Mouse (Mus musculus) cerebellum, adult 2 months (tissue): ENCODE results near the gene Rgs16.

Source experiments
- CTCF ChIP-seq: fragments of 200-500 bp; IDR thresholded peaks from 2 replicates; pipeline ENCODE4 v1.5.1; 2011; ENCODE audit warnings: low read depth, mild to moderate bottlenecking, control low read depth, low read length, moderate library complexity, borderline replicate concordance; ENCODE audit not compliant: insufficient read depth
- POLR2A ChIP-seq: fragments of 200-500 bp; IDR thresholded peaks from 2 replicates; pipeline ENCODE4 v1.6.1; 2011; ENCODE audit warnings: low read length, control low read depth, borderline replicate concordance; ENCODE audit not compliant: insufficient read depth

GRCm38 (mm10) chr1:153694372-153695120, 45.6 kb upstream of the Rgs16 start:
- TF ChIP-seq CTCF (no peak), POLR2A (no peak)
